Mouse (Mus musculus) MEL (cell line): ENCODE data around the gene Lima1. TPM values are rescaled to one million over a fixed set of nuclear protein-coding genes. Genes with fewer than 3 reads are reported as not detected.

ENCODE experiments used
- DNase-seq: peaks from one replicate; pipeline ENCODE4 v3.0.0; 2011; ENCODE audit warnings: low read depth, low spot score
- H3K27ac ChIP-seq: 2 replicates; pipeline ENCODE4 v1.5.1; 2012; ENCODE audit warnings: low read depth, mild to moderate bottlenecking, control low read depth, low read length, moderate library complexity; ENCODE audit not compliant: control insufficient read depth
- H3K27me3 ChIP-seq, 2 experiments: fragments of 150-350 bp in 1 of 2; sonication (generic) in 1 of 2; 2 replicates each; pipeline ENCODE4 v1.6.1; 2012; ENCODE audit warnings: low read length in 2 of 2, mild to moderate bottlenecking in 2 of 2, improper control_type of control experiment in 1 of 2, moderate library complexity in 1 of 2; ENCODE audit not compliant: insufficient read depth in 2 of 2, control insufficient read depth in 1 of 2
- H3K36me3 ChIP-seq, 2 experiments: 2 replicates each; pipeline ENCODE4 v1.6.1; 2012 to 2014; ENCODE audit warnings: low read length in 2 of 2, improper control_type of control experiment in 1 of 2, inconsistent platforms in 1 of 2, mild to moderate bottlenecking in 1 of 2; ENCODE audit not compliant: insufficient read depth in 2 of 2, control insufficient read depth in 1 of 2
- H3K4me1 ChIP-seq, 2 experiments: fragments of 150-350 bp in 1 of 2; sonication (generic) in 1 of 2; 2 replicates each; pipeline ENCODE4 v1.6.1; 2012; ENCODE audit warnings: low read length in 2 of 2, improper control_type of control experiment in 1 of 2, mild to moderate bottlenecking in 1 of 2; ENCODE audit not compliant: insufficient read depth in 2 of 2, control insufficient read depth in 1 of 2
- H3K4me3 ChIP-seq, 2 experiments: fragments of 150-350 bp in 1 of 2; sonication (generic) in 1 of 2; 2 replicates each; pipeline ENCODE4 v1.5.1; 2012; ENCODE audit warnings: low read depth in 2 of 2, low read length in 2 of 2, mild to moderate bottlenecking in 2 of 2, moderate library complexity in 2 of 2, control low read depth in 1 of 2, improper control_type of control experiment in 1 of 2; ENCODE audit not compliant: control insufficient read depth in 1 of 2, insufficient read depth in 1 of 2
- H3K79me2 ChIP-seq: 2 replicates; pipeline ENCODE4 v1.6.1; 2012; ENCODE audit warnings: mild to moderate bottlenecking, low read length, moderate library complexity; ENCODE audit not compliant: control insufficient read depth, poor library complexity, insufficient read depth
- H3K9ac ChIP-seq: 2 replicates; pipeline ENCODE4 v1.6.1; 2012; ENCODE audit warnings: low read depth, mild to moderate bottlenecking, control low read depth, low read length, moderate library complexity; ENCODE audit not compliant: control insufficient read depth, poor library complexity, severe bottlenecking
- H3K9me3 ChIP-seq: fragments of 150-350 bp; sonication (generic); replicated peaks from 2 replicates; pipeline ENCODE4 v1.6.1; 2012; ENCODE audit warnings: mild to moderate bottlenecking, low read length, improper control_type of control experiment, moderate library complexity; ENCODE audit not compliant: insufficient read depth
- BHLHE40 ChIP-seq: IDR thresholded peaks from 2 replicates; pipeline ENCODE4 v1.6.1; 2012; ENCODE audit warnings: low read depth, mild to moderate bottlenecking, inconsistent platforms, low read length, improper control_type of control experiment, borderline replicate concordance
- CTCF ChIP-seq, 3 experiments: IDR thresholded peaks in 2 of 3; conservative IDR thresholded peaks in 1 of 3; 2 replicates each; pipeline ENCODE4 v1.5.1; 2011 to 2012; ENCODE audit warnings: low read length in 3 of 3, low read depth in 2 of 3, mild to moderate bottlenecking in 2 of 3, improper control_type of control experiment in 1 of 3, inconsistent platforms in 1 of 3, mixed read lengths in 1 of 3, moderate library complexity in 1 of 3; ENCODE audit not compliant: control insufficient read depth in 1 of 3, insufficient read depth in 1 of 3, poor library complexity in 1 of 3, severe bottlenecking in 1 of 3
- E2F4 ChIP-seq: IDR thresholded peaks from 2 replicates; pipeline ENCODE4 v1.6.1; 2011; ENCODE audit warnings: low read depth, low read length, improper control_type of control experiment, borderline replicate concordance
- ELF1 ChIP-seq: IDR thresholded peaks from 2 replicates; pipeline ENCODE4 v1.6.1; 2014; ENCODE audit warnings: low read depth, mild to moderate bottlenecking, inconsistent platforms, low read length, improper control_type of control experiment, moderate library complexity
- EP300 ChIP-seq, 2 experiments: IDR thresholded peaks; 2 replicates each; pipeline ENCODE4 v1.6.1; 2011; ENCODE audit warnings: improper control_type of control experiment in 2 of 2, low read length in 2 of 2, low read depth in 1 of 2, mild to moderate bottlenecking in 1 of 2
- HCFC1 ChIP-seq: IDR thresholded peaks from 2 replicates; pipeline ENCODE4 v1.6.1; 2012; ENCODE audit warnings: low read depth, mild to moderate bottlenecking, inconsistent platforms, low read length, improper control_type of control experiment, moderate library complexity
- KAT2A ChIP-seq: conservative IDR thresholded peaks from 2 replicates; pipeline ENCODE4 v1.6.1; 2012; ENCODE audit warnings: low read depth, low read length, improper control_type of control experiment, inconsistent platforms
- MAFK ChIP-seq: IDR thresholded peaks from 2 replicates; pipeline ENCODE4 v1.6.1; 2011; ENCODE audit warnings: low read depth, mild to moderate bottlenecking, low read length, improper control_type of control experiment, borderline replicate concordance
- MAX ChIP-seq: IDR thresholded peaks from 2 replicates; pipeline ENCODE4 v1.6.1; 2011; ENCODE audit warnings: low read length, improper control_type of control experiment
- MAZ ChIP-seq: IDR thresholded peaks from 2 replicates; pipeline ENCODE4 v1.6.1; 2012; ENCODE audit warnings: low read depth, mild to moderate bottlenecking, inconsistent platforms, low read length, improper control_type of control experiment
- MEF2A ChIP-seq: IDR thresholded peaks from 2 replicates; pipeline ENCODE4 v1.6.1; 2014; ENCODE audit warnings: low read depth, mild to moderate bottlenecking, inconsistent platforms, low read length, improper control_type of control experiment; ENCODE audit not compliant: poor library complexity, insufficient replicate concordance, severe bottlenecking; ENCODE audit errors: extremely low read depth
- MXI1 ChIP-seq: IDR thresholded peaks from 2 replicates; pipeline ENCODE4 v1.6.1; 2011; ENCODE audit warnings: mild to moderate bottlenecking, low read depth, low read length, improper control_type of control experiment
- MYB ChIP-seq: IDR thresholded peaks from 2 replicates; pipeline ENCODE4 v1.6.1; 2011; ENCODE audit warnings: mild to moderate bottlenecking, low read depth, low read length, improper control_type of control experiment
- MYC ChIP-seq: IDR thresholded peaks from 2 replicates; pipeline ENCODE4 v1.6.1; 2011; ENCODE audit warnings: low read depth, mild to moderate bottlenecking, low read length, improper control_type of control experiment, moderate library complexity
- NELFE ChIP-seq: IDR thresholded peaks from 2 replicates; pipeline ENCODE4 v1.6.1; 2011; ENCODE audit warnings: low read depth, low read length, improper control_type of control experiment
- NRF1 ChIP-seq: IDR thresholded peaks from 2 replicates; pipeline ENCODE4 v1.6.1; 2014; ENCODE audit warnings: low read depth, mild to moderate bottlenecking, inconsistent platforms, low read length, improper control_type of control experiment, moderate library complexity; ENCODE audit not compliant: poor library complexity, insufficient read depth, severe bottlenecking
- POLR2AphosphoS5 ChIP-seq: IDR thresholded peaks from 2 replicates; pipeline ENCODE4 v1.6.1; 2012; ENCODE audit warnings: low read depth, borderline replicate concordance, mild to moderate bottlenecking, inconsistent platforms, low read length, moderate library complexity, mixed read lengths
- RAD21 ChIP-seq: IDR thresholded peaks from 2 replicates; pipeline ENCODE4 v1.6.1; 2011; ENCODE audit warnings: mild to moderate bottlenecking, low read depth, low read length, improper control_type of control experiment
- RCOR1 ChIP-seq: IDR thresholded peaks from 2 replicates; pipeline ENCODE4 v1.6.1; 2012; ENCODE audit warnings: low read depth, mild to moderate bottlenecking, inconsistent platforms, low read length, improper control_type of control experiment
- SMC3 ChIP-seq: IDR thresholded peaks from 2 replicates; pipeline ENCODE4 v1.6.1; 2011; ENCODE audit warnings: low read depth, low read length, improper control_type of control experiment
- TAL1 ChIP-seq: IDR thresholded peaks from 2 replicates; pipeline ENCODE4 v1.6.1; 2012; ENCODE audit warnings: mild to moderate bottlenecking, inconsistent platforms, low read length, moderate library complexity, mixed read lengths
- TBP ChIP-seq: IDR thresholded peaks from 2 replicates; pipeline ENCODE4 v1.8.0; 2011; ENCODE audit warnings: low read depth, low read length, improper control_type of control experiment
- UBTF ChIP-seq: IDR thresholded peaks from 2 replicates; pipeline ENCODE4 v1.6.1; 2012; ENCODE audit warnings: low read depth, mild to moderate bottlenecking, inconsistent platforms, low read length, improper control_type of control experiment, moderate library complexity, borderline replicate concordance; ENCODE audit not compliant: insufficient read depth
- USF1 ChIP-seq: IDR thresholded peaks from 2 replicates; pipeline ENCODE4 v1.6.1; 2014; ENCODE audit warnings: low read depth, mild to moderate bottlenecking, inconsistent platforms, low read length, improper control_type of control experiment, moderate library complexity
- USF2 ChIP-seq, 2 experiments: IDR thresholded peaks; 2 replicates each; pipeline ENCODE4 v1.6.1; 2011 to 2012; ENCODE audit warnings: improper control_type of control experiment in 2 of 2, low read length in 2 of 2, borderline replicate concordance in 1 of 2, inconsistent platforms in 1 of 2, low read depth in 1 of 2, mild to moderate bottlenecking in 1 of 2; ENCODE audit not compliant: insufficient read depth in 1 of 2
- ZKSCAN1 ChIP-seq: IDR thresholded peaks from 2 replicates; pipeline ENCODE4 v1.6.1; 2012; ENCODE audit warnings: low read depth, mild to moderate bottlenecking, inconsistent platforms, low read length, improper control_type of control experiment, moderate library complexity
- ZMIZ1 ChIP-seq: IDR thresholded peaks from 2 replicates; pipeline ENCODE4 v1.6.1; 2012; ENCODE audit warnings: low read depth, mild to moderate bottlenecking, inconsistent platforms, low read length, improper control_type of control experiment, moderate library complexity
- polyA plus RNA-seq, 2 experiments: library from polyadenylated mRNA; stranded (reverse) in 1 of 2; unstranded in 1 of 2; fragments of >175 nt in 1 of 2; fragments of >200 nt in 1 of 2; gene quantifications; 2 replicates each; pipeline versions ENCODE4 v1.2.1 to v1.2.4; 2012; ENCODE audit warnings: low replicate concordance in 2 of 2, low read depth in 1 of 2; ENCODE audit not compliant: insufficient read length in 2 of 2, insufficient read depth in 1 of 2, missing spikeins in 1 of 2
- total RNA-seq: library from RNA; depleted of rRNA; stranded (reverse); fragments of 300-350 nt; gene quantifications from 2 replicates; pipeline ENCODE4 v1.2.3, GENCODE M21; 2012

Gene Lima1
- total and polyA plus RNA-seq, 3 experiments = 1.1 to 7.9 TPM; not detected in 1

DNA sequence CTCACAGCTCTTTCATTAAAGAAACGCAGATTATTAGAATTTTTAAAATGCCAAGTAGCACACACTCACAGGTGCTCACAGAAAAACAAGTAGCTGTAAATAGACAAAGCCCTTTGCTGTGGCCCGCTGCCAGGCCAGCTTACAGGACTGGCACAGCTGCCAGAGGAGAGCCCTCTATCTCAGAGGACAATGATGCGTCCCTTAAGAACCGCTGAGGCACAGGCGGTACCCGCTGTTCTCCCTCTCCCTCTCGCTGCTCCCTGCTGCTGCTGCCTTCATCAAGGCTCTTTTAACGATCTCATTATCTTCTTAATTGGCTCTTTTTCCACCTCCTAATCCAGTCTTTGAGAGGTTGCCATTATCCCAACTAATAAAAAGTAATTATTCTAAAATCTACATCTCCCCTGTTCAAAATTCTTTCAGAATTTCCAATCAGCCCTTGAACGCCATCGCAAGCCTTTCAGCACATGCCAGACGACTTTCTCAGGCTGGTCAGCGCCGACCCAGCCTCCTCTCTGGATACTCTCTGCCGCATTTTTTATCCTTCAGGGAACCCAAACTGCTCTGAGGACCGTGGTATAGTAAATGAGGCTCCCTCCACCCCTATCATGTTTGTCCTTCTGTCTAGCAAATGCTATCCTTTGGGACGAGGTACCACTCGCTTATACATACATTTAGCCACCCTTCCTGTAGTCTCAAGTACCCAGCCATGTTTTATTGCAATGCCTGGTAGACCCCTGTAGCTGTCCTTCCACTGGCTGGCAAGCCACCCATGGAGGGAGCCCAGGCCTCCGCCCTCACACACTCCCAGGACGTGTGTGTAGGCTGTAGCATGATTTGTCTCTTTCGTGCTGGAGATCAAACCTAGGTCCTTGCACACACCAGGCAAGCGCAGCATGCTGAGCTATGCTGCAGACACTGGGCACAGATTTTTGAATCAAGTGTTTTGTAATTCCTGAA lies 67.2 kb downstream of the Lima1 start:
- no peak overlapping the region for H3K27ac ChIP-seq
- DNase-seq = no peak
- H3K9ac ChIP-seq = no peak overlapping the region
- H3K4me1 ChIP-seq = no peaks in the 10 kb centered on the region
- H3K4me3 ChIP-seq = no peak overlapping the region
- no peaks in the 10 kb centered on the region for H3K36me3 ChIP-seq
- H3K27me3 ChIP-seq = 0 out of 4 replicates have a peak, but pooled peaks cover 0 to 1% of the 10 kb centered on the region in 2 experiments
- no peaks in the 10 kb centered on the region for H3K79me2 ChIP-seq
- H3K9me3 ChIP-seq = no peaks in the 10 kb centered on the region
- no peak for TF ChIP-seq TBP
- TF ChIP-seq MEF2A = no peak
- TF ChIP-seq BHLHE40 = no peak
- TF ChIP-seq USF2 (IDR thresholded peaks at IDR 0.05; ENCODE audit: borderline replicate concordance in 1 of 2, insufficient read depth in 1 of 2, low read depth in 1 of 2, low read length in 2 of 2) = no peak
- no peak for TF ChIP-seq RCOR1
- TF ChIP-seq SMC3 = no peak
- no peak for TF ChIP-seq ELF1
- TF ChIP-seq TAL1 = no peak
- TF ChIP-seq MXI1 = no peak
- TF ChIP-seq EP300 (IDR thresholded peaks at IDR 0.05; ENCODE audit: low read depth in 1 of 2, low read length in 2 of 2) = no peak
- TF ChIP-seq MYC = no peak
- TF ChIP-seq HCFC1 = no peak
- TF ChIP-seq NRF1 = no peak
- no peak for TF ChIP-seq KAT2A

DNA sequence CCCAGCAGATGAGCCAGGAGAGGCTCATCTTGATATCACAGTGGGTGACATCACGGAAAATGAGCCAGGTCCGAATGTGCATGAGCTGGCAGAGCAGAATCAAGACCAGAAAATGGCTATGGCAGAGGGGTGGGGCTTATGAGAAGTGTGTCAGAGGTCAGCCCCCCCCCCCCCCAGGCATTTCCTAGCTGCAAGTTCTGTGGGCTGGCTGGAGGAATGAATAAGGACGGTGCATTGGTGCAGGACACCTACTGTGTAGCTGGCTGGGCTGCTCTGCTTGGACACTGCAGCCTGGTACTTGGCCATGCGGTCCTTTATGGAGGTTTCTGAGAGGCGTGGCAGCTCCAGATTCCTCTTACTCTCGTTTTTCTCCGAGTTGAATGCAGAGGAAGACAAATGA lies 69.1 kb downstream of the Lima1 start:
- H3K4me3 ChIP-seq = no peak overlapping the region
- no peaks in the 10 kb centered on the region for H3K9me3 ChIP-seq
- no peak for TF ChIP-seq NELFE
- no peak for TF ChIP-seq E2F4
- TF ChIP-seq UBTF = no peak
- no peak for TF ChIP-seq MAZ
- no peak for TF ChIP-seq TAL1
- no peak for TF ChIP-seq MYC
- no peak for TF ChIP-seq MXI1
- TF ChIP-seq ZMIZ1 = no peak
- TF ChIP-seq RAD21 = no peak
- TF ChIP-seq MAX = no peak
- no peak for TF ChIP-seq POLR2AphosphoS5
- no peak for TF ChIP-seq MYB
- no peak for TF ChIP-seq ZKSCAN1
- TF ChIP-seq MAFK = no peak
- no peak for TF ChIP-seq USF2 (IDR thresholded peaks at IDR 0.05; ENCODE audit: borderline replicate concordance in 1 of 2, insufficient read depth in 1 of 2, low read depth in 1 of 2, low read length in 2 of 2)
- no peak for TF ChIP-seq CTCF (IDR thresholded peaks at IDR 0.05 in 2 of 3, conservative IDR thresholded peaks at IDR 0.05 in 1 of 3; ENCODE audit: control insufficient read depth in 1 of 3, insufficient read depth in 1 of 3, low read depth in 2 of 3, low read length in 3 of 3, poor library complexity in 1 of 3, severe bottlenecking in 1 of 3)
- no peak for TF ChIP-seq USF1
- no peak for TF ChIP-seq SMC3
- H3K9ac ChIP-seq = no peak overlapping the region
- no peaks in the 10 kb centered on the region for H3K79me2 ChIP-seq
- H3K27me3 ChIP-seq = 0 out of 4 replicates have a peak, but pooled peaks cover 0 to 1% of the 10 kb centered on the region in 2 experiments
- H3K4me1 ChIP-seq = no peaks in the 10 kb centered on the region
- DNase-seq = no peak
- H3K36me3 ChIP-seq = no peaks in the 10 kb centered on the region
- no peak overlapping the region for H3K27ac ChIP-seq
